Mouse (Mus musculus) hematopoietic stem cell, adult 5-6 weeks (primary cell): Measurements from ENCODE around the gene Mphosph9. TPM values are rescaled to one million over a fixed set of nuclear protein-coding genes. Genes with fewer than 3 reads are reported as not detected.
"Not testable (repeated sequence)": the region's sequence is repeated elsewhere in the genome, so short reads cannot be mapped to it uniquely, and the experiment has no call there.

Experiments used
- ATAC-seq, 2 experiments: fragments of 125-278 bp in 1 of 2; replicated peaks in 1 of 2; 2 replicates each; pipeline ENCODE4 v1.8.0; 2016 to 2017; ENCODE audit warnings: inconsistent platforms in 2 of 2, mild to moderate bottlenecking in 2 of 2, moderate number of reproducible peaks in 2 of 2, low read depth in 1 of 2, moderate TSS enrichment in 1 of 2; ENCODE audit not compliant: low FRiP score in 2 of 2, poor library complexity in 2 of 2, severe bottlenecking in 2 of 2, insufficient read depth in 1 of 2, low TSS enrichment in 1 of 2
- total RNA-seq: library from RNA; stranded (forward); fragments of 172-1452, 232-1000 nt; gene quantifications from 2 replicates; pipeline ENCODE4 v1.2.3, GENCODE M21; 2017

Mphosph9 gene
- total RNA-seq, 1 experiment from 2014 or later, result 41.0 TPM

DNA sequence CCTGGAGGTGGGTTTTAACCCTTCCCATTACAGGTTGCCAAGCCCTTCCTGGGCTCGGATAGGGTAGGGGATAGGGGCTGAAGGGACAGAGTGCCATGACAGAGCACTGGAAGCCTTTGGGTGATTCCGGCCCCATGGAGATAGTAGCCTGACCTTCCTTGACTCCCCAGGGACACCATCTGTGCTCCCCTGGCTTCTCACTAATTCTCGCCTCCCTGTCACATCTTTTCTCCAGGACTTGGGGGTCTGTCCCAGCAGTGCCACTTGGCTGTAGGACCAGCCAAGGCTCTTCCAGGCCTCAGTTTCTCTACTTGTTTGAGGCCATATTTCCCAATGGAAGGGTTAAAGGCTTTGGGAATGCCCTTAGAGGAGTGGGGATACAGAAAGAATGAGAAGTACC lies 23.8 kb upstream of the Mphosph9 start:
- no peak for ATAC-seq

DNA sequence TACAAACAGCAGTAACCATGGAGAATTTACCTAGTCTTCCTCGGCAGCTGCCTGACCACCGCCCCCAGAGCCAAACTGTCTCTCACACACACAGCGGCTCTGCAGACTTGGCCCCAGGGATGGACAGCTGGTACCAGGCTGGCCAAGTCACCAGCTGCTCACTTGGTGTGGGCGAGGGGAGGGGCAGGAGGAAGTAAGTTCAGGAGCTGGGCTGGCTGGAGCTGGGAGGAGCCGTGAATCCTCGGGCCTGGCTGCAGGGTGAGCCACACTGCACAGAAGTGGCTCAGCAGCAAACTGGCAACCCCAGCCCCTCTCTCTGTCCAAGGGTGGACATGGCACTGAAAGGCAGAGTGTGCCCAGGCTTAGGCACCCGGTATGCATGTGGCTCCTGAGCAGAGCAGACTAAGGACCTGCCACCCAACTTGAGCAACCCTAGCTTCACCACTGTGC lies 23.4 kb upstream of the Mphosph9 start:
- ATAC-seq, result peak; percentile 33 to 44

DNA sequence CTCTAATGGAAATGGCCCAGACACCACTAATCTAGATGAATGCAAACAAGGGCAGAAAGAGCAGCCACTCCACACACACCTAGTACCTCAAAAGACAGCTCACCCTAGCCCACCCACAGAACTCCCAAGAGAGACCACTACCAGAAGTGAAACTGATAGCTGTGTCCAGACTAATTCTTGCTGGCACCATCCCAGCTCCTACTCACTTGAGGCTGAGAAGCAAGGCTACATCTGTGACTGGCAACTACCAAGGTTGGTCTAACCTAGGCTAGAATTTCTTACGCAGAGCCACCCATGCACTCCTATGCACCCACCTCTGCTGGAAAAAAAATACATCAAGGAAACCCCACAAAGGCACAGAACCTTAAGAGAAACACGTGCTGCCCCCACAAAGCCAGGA lies 22.6 kb upstream of the Mphosph9 start:
- ATAC-seq, result no peak

DNA sequence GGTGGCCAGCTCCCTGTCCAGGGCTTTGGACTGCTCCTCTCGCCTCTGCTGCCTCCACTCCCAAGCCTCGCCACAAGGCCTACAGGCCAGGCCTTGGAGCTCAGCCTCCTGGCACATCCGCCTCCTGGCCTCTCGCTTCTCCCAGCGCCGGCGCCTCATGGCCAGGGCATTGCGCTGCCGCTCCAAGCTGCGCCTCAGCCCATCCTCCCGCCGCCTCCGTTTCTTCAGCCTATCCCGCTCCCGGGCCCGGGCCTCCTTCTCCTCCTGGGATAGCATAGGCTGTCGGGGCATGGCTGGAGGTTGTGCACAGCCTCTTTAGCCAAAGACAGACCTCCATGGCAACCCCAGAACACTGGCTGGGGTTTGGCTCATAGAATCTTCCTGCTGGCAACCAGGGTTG lies 21.4 kb upstream of the Mphosph9 start:
- no peak for ATAC-seq

DNA sequence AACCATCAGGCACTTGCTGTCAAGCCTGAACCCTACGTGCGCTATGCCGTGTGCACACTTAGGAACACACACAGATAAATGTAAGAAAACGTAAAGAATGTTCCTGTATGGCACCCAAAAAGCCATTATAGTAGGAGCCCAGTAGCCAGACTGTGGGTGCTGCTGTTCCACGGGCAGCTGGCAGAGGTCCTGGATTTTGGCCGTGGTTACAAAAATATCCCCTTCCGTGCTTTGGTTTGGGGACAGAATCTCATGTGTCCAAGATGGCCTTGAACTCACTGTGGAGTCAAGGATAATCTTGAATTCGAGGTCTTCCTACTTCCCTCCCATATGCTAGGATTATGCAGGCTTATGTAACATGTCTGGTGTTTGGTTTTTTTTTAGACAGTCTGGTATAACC lies 15.1 kb upstream of the Mphosph9 start:
- ATAC-seq, result no peak

DNA sequence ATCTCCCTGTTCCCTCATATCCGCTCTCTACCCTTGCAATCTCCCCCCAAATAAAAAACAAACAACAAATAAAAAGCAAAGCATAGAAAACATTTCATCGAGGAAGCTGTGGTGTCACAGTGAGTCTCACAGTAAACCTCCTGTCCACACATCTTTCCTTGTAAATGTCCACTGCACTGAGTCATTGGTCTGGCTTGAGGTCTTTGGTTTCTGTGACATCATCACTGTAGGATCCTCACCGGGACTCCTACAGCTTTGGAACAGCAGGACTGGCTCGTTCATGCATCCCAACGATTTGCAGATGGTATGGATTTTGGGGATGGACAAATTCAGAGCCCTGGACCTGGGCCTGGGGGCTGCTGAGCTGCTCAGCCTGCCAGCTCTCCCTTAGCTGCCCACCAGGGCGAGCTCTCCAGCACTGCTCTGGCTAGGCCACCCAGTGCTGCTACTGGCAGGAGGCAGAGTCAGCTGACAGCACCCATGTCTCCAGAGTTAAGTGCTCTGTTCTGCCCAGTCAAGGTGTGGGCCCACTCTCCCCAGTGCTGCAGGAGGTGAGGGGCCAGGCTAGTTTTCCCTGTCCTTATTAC lies 14.1 kb upstream of the Mphosph9 start:
- ATAC-seq, result not testable (repeated sequence)

DNA sequence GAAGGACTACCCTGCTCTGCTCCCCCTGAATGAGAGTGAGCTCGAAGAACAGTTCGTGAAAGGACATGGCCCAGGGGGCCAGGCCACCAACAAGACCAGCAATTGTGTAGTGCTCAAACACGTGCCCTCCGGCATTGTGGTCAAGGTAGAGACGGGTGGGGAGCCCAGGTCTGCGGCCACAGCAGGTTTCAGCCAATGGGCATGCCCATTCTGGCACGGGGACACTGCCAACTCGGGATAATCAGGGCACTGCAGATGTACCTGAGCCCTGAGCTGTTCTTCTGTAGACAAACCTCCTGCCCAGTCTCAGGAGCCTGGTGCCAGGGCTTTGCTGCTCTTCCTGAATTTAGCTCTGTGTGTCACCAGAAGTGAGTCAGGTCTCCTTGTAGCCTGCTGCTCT lies 11.0 kb upstream of the Mphosph9 start:
- ATAC-seq, result no peak

DNA sequence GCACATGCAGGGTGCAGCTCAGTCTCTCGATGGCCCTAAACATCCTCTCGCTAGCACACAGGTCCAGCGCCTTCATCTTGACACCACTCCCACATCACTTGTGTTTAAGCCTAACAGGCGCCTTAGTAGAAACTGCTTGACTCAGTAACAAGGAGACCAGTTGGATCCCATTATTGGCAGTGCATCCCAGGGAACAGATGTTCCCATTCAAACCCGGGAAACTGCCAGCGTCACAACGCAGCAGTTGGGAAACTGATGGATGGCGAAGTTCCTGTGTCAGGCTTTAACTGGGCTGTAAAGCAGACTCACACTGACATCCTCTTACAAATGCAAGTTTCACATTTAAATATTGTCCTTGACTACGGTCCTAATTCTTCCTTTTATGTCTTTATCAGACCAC lies 10.1 kb upstream of the Mphosph9 start:
- ATAC-seq, result no peak

DNA sequence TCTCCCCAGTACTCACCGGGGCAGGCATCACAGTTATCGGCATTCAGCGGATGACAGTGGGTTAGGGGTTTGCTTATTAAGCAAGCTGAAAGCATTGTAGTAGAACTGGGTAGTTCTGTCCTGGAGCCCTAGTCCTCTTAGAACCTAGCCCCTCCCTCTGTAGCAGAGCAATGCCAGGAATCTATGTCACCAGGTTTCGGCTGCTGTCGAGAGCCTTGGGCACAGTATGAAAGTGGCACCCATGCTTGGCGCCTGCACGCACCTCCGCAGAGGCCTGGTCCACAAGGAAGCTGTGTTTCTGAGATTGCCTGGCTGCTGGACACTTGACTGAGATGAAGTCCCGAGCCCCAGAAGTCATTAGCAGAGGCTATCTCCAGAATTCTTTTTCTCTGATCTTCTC lies 9.3 kb upstream of the Mphosph9 start:
- ATAC-seq, result no peak

DNA sequence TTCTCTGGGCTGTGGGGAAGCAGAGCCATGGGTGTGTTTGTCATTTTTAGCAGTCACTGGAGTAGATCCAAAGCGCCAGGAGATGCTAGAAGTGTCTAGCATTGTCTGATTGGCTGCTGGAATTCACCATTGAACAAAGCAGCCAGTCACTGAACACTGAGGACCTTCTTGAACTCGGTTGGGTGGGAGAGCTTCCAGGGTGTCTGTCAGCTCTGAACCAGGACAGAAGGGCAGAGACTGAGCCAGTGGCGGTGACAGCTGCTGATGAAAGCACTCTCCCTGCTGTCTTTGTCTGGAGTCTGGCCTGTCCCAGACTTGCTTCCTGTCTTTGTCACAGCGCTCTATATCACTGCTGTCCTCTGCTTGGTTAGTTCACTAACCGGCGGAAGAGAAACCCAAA lies 6.6 kb upstream of the Mphosph9 start:
- ATAC-seq, result no peak

DNA sequence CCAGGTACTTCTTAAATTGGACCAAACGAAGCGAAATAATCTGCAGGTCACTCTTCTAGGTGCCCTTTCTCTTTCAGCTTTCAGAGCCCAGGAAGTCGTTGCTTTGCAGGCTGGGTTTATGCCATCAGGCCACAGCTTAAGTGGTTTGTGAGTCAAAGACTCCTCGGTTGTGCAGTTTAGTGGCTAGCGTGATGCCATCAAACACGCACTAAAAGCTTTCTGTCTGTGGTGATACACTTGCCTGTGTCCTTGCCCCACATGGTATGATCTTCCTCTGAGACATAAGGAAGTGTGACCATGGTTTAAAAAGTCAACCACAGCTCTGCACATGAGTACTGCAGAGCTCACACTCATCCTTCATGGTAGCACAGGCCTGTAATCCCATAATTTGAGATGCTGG lies 2.3 kb upstream of the Mphosph9 start:
- ATAC-seq, result no peak

DNA sequence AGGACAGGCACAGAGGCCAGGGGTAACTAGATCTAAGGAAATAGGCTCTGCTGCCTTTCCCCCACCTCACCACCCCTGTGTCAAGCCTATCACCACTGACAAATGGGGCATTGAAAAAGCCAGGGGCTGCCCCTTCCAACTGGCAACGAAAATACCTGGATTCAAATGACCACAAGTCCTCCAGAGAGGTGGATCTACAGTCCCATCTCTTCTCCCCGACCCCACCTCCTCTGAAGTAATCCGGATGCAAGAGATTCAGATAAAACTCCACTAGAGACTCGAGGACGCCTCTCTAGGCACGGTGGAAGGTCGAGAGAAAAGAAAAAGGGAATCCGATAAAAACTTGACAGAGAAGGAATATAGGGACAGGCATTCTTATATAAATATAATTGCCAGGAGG lies 943 bp downstream of the Mphosph9 start:
- ATAC-seq, result no peak

DNA sequence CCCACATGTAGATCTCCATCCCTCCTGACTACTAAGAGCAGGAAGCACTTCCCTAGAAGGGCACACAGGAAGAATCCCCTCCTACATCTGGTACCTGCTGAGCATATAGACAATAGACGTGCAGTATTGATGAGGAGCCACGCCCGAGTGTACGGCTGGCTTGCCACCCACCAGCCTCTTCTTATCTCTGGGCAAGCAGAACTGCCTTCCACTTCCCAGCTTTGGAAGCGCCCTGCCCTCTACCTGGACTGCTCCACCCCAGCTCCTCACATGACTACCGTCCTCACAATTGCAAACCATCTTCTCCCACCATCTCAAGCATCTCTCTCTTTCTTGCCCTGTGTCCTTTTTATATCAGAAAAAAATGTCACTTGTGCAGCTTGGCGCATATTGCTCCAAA lies 10.1 kb downstream of the Mphosph9 start:
- no peak for ATAC-seq

DNA sequence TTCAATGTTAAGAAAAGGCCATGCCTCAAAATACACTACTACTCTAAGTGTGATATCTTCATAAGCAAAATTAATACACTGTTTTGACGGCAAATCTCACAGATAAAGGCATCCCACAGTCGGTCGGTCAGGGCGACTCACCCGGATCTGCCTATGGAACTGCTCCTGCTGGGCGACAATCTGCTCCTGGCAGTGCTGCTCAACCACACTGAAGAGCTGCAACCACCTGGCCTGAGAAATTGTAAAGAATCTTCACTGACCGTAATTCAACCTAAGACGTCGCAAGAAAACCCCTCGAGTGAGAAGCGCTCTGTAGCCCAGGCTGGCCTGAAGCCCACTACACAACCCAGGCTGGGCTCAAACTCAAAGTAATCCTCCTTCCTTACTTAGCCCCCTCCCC lies 11.8 kb downstream of the Mphosph9 start:
- no peak for ATAC-seq

DNA sequence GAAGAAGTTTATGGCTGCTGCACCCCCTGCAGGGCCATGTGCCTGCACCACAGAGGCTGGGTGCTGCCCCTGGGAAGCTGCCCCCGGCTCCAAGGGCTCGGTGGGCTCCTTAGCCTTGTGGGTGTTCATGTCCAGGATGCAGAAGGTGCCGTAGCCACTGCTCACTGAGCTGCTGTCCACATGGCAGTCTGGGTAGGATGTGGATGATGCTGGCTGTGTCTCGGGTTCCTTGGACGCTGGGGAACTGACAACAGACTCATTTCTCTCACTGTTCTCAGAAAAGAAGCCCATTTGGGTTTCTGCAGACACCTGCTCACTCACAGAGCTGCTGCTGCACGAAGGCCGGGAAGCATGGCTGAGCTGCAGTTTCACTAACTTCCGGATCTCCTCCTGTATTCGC lies 12.3 kb downstream of the Mphosph9 start:
- no peak for ATAC-seq

DNA sequence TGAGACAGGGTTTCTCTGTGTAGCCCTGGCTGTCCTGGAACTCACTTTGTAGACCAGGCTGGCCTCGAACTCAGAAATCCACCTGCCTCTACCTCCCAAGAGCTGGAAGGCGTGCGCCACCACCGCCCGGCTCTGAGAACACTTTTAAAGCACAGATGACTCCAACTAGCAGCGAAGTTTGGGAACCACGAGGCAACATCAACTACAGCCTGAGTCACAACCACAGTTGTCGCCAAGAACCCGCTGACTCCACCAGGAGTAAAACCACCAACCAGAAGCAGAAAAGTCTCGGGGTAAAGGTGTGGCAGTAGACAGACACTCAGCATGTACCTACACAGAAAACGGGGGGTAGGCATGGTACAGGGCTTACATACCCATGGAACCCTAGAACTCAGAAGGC lies 17.7 kb downstream of the Mphosph9 start:
- ATAC-seq, result no peak

DNA sequence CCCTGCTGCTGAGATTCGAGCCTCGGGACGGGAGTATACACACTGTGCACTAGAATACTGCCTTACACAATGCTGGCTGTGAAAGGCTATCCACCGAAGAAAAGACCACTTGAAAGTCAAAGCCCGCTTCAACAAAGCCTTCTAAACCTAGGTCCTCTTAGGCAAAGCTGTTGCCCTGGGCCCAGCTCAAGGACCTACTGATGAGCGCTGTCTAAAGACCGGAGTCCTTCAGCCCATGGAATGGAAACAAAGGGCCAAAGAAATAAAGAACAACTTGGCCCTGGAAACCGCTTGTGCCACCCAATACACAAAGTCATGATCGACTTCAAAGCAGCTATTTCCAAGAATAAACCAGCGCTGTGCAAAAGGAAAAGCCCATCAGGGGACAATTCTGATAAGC lies 18.6 kb downstream of the Mphosph9 start:
- no peak for ATAC-seq

DNA sequence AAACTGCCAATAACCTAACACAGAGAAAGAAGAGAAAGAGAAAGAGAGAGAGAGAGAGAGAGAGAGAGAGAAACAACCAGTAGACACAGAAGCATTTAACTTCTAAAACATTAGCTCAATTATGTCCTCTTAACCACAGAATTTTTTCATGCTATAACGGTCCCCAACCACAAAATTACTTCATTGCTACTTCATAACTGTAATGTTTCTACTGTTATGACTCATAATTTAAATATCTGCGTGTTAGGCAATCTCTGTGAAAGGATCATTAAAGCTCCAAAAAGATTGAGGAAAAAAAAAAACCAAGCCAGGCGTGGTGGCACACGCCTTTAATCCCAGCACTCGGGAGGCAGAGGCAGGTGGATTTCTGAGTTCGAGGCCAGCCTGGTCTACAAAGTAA lies 24.9 kb downstream of the Mphosph9 start:
- ATAC-seq, result not testable (repeated sequence)

DNA sequence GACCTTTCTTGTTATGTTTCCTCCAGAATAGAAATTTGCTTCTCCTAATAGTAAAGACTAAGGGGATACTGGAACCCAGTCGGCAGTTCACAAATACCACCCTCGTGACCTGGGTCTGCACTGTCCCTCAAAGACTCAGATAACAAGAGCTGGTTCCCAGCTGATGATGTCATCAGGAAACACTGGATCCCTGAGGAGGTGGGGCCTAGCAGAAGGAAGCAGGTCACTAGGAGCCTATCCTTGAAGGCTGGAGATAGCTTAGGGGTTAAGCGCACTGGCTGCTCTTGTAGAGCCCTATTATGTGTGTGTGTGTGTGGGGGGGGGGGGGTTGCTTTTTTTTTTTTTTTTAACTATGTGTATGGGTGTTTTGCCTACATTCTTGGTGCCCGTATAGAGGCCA lies 27.6 kb downstream of the Mphosph9 start:
- no peak for ATAC-seq

DNA sequence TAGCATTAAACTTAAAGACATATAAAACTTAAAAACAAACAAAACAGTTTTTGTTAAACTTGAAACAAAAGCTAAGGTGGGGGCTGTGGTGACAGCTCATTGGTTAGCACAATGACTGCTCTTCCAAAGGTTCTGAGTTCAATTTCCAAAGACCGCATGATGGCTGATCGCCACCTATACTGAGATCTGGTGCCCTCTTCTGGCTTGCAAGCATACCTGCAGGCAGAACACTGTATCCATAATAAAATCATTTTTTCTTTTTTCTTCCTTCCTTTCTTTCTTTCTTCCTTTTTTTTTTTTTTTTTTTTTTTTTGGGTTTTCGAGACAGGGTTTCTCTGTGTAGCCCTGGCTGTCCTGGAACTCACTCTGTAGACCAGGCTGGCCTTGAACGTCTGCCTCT lies 28.5 kb downstream of the Mphosph9 start:
- ATAC-seq, result not testable (repeated sequence)
